9 mouse cellular contexts compared by ENCODE assay signal in the genomic region with DNA sequence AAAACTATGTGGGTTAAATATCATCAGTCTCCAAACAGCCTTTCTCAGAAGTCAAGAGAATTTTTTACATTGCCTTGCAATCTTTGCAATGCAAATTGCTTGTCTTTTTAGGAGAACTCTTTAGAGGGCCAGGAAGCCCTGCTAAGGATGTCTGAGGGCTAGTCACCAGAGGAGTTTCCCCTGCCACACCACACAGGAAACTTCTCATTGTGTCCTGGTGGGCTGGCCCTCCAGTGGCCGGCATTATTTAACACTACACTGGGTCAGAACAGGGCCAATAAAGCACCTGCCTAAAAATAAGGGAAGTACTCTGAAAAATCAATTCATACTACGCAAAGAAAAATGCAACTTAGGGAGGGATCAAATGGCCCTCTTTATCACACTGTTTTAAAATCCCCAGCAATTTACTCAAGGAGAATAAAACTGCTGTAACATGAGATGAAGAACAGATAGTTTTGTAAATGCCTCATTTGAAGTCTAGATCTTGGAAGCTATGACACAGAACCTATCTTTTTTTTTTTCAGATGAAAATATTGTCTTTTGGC. TPM values are rescaled to one million over a fixed set of nuclear protein-coding genes. Genes with fewer than 3 reads are reported as not detected.
A peak's percentile ranks its signal among the peaks of the same experiment; 100 is the strongest.
DNase-seq lines count a peak whose midpoint lies in the region; ATAC-seq and TF ChIP-seq lines count a peak whose summit lies in the region.
"Had no signal": no experiment of that assay in that cellular context is flagged by ENCODE, and none has a peak within 500 bp of the region (broad histone marks: within the 10 kb centered on the region; RNA-seq: fewer than 3 reads in every experiment).

No protein-coding gene starts in this region.

- 47% methylated on average over 2 of the region's 2 CpGs for WGBS in heart, adult 2 months

- H3K79me2 ChIP-seq in heart, adult 2 months (replicated peaks; ENCODE audit: control insufficient read depth, insufficient read depth, low read length): no peaks in the 10 kb centered on the region
- no peaks in the 10 kb centered on the region for H3K79me2 ChIP-seq in myocyte (ENCODE audit: control insufficient read depth, insufficient read depth)

- peak overlapping the region; percentile 33; the same call in 1 of the 2 replicates for H3K27ac ChIP-seq in heart, adult 2 months

- H3K9ac ChIP-seq in heart, adult 2 months (ENCODE audit: low read depth, low read length): no peak overlapping the region

- no peak overlapping the region for H3ac ChIP-seq in myocyte (ENCODE audit: control insufficient read depth, insufficient read length)

- peak; percentile 58 for TF ChIP-seq CTCF in heart, adult 2 months (IDR thresholded peaks at IDR 0.05)

- no peak for TF ChIP-seq POLR2A in heart, adult 2 months (IDR thresholded peaks at IDR 0.05; ENCODE audit: insufficient read depth, low read depth, low read length)
- TF ChIP-seq POLR2A in myocyte (IDR thresholded peaks at IDR 0.05; ENCODE audit: insufficient read length, low read depth): no peak

- peak in 1 of 2 experiments; percentile 24 for DNase-seq in heart, adult 2 months
- no peak for DNase-seq in heart, postnatal 4 days
- peak; percentile 25 for DNase-seq in R1 (ENCODE audit: low read depth, low spot score)
- no peak for DNase-seq in layer of hippocampus, postnatal 36 days
- DNase-seq in thymus, postnatal 14 days: no peak

- peak overlapping the region; percentile 96 for H3K4me2 ChIP-seq in myocyte (ENCODE audit: low read depth)

- peaks cover 4% of the 10 kb centered on the region; the same call in 1 of the 2 replicates for H3K4me1 ChIP-seq in heart, adult 2 months (ENCODE audit: control insufficient read depth, insufficient read depth, low read length)

- intact Hi-C loops in heart, adult 2 months (cut with DNase I): loop anchor here (2.0 to 5.0 kb wide), 2 partner anchors 40 to 93 kb away; no protein-coding TSS in a partner anchor

- H3K27me3 ChIP-seq in heart, adult 2 months (ENCODE audit: control insufficient read depth, insufficient read depth, low read length): no peaks in the 10 kb centered on the region
- no peaks in the 10 kb centered on the region for H3K27me3 ChIP-seq in myocyte (ENCODE audit: control insufficient read depth, insufficient read depth, insufficient read length)

- no peaks in the 10 kb centered on the region for H3K36me3 ChIP-seq in heart, adult 2 months (ENCODE audit: control insufficient read depth, insufficient read depth, low read length)
- no peaks in the 10 kb centered on the region for H3K36me3 ChIP-seq in myocyte (ENCODE audit: control insufficient read depth, insufficient read depth)

- no peak overlapping the region for H3K4me3 ChIP-seq in heart, adult 2 months
- peak overlapping the region; percentile 29 for H3K4me3 ChIP-seq in myocyte

- 0 out of 2 replicates have a peak, but pooled peaks have one; percentile 31 for TF ChIP-seq EP300 in heart, adult 2 months (IDR thresholded peaks at IDR 0.05; ENCODE audit: insufficient read depth, low read depth, low read length)

- ATAC-seq in granulocyte monocyte progenitor cell, adult 5-6 weeks (replicated peaks; ENCODE audit: poor library complexity, severe bottlenecking): peak; percentile 50
- no peak for ATAC-seq in erythroid progenitor cell, adult 5-6 weeks (replicated peaks; ENCODE audit: low FRiP score, poor library complexity, severe bottlenecking)

TF ChIP-seq in myocyte, 11 proteins besides CTCF, POLR2A, EP300 and RAD21:
- TF ChIP-seq POLR2AphosphoS2 (IDR thresholded peaks at IDR 0.05; ENCODE audit: insufficient read length, low read depth) (no peak), E2F4 (IDR thresholded peaks at IDR 0.05; ENCODE audit: insufficient read depth) (no peak), MYOG (IDR thresholded peaks at IDR 0.05; ENCODE audit: control insufficient read depth in 1 of 3, insufficient read depth in 1 of 3, insufficient read length in 2 of 3, low read depth in 2 of 3) (no peak), TCF3 (IDR thresholded peaks at IDR 0.05; ENCODE audit: insufficient read length, low read depth) (no peak)
TF ChIP-seq in myocyte: peak in this region for 0.

RNA-seq across cellular contexts. Expression of a gene that starts 45.3 kb away (rescaled TPM):
- not detected for total RNA-seq in heart, adult 2 months (2021)
- polyA plus RNA-seq in heart, adult 2 months (2012; rRNA removed): not detected in 2 replicates
- not detected for total RNA-seq in heart, postnatal 4 days (2021)
- total RNA-seq in granulocyte monocyte progenitor cell, adult 5-6 weeks (2014; fragmentation: Nextera tagmentation): not detected in 2 replicates
- 0.15 TPM in 1 of 2 replicates, not detected in the other for total RNA-seq in granulocyte monocyte progenitor cell, adult 5-6 weeks (2017)
- 0.12 TPM for polyA plus RNA-seq in myocyte (2012; fragmentation: generic; extraction: Trizol)
- not detected for total RNA-seq in layer of hippocampus, postnatal 36 days (2021)
- not detected in 2 replicates for total RNA-seq in erythroid progenitor cell, adult 5-6 weeks (2015; ENCODE audit: low replicate concordance)
- total RNA-seq in erythroid progenitor cell, adult 5-6 weeks (2017; ENCODE audit: low replicate concordance): 3.9 TPM in 1 of 2 replicates, not detected in the other
- polyA plus RNA-seq: large intestine, adult 2 months had no signal
